ENCODE assay signal across 8 mouse cellular contexts in genomic region chr1:59765279-59765678, GRCm38 (mm10). TPM values are rescaled to one million over a fixed set of nuclear protein-coding genes. Genes with fewer than 3 reads are reported as not detected.
A peak's percentile ranks its signal among the peaks of the same experiment; 100 is the strongest.
DNase-seq lines count a peak whose midpoint lies in the region; ATAC-seq and TF ChIP-seq lines count a peak whose summit lies in the region.

No protein-coding gene starts in this region.

- H3K36me3 ChIP-seq in liver, adult 2 months (ENCODE audit: control insufficient read depth, insufficient read depth, low read length), result no peaks in the 10 kb centered on the region
- peaks cover 23% of the 10 kb centered on the region for H3K36me3 ChIP-seq in forebrain, embryonic 10.5 days (replicated peaks)
- H3K36me3 ChIP-seq in limb, embryonic 10.5 days, result peaks cover 21% of the 10 kb centered on the region
- H3K36me3 ChIP-seq in neural tube, embryonic 14.5 days (ENCODE audit: control insufficient read depth, insufficient read depth, low read length), result no peaks in the 10 kb centered on the region

- H3K9me3 ChIP-seq in forebrain, embryonic 10.5 days, result no peaks in the 10 kb centered on the region
- H3K9me3 ChIP-seq in limb, embryonic 10.5 days (replicated peaks), result no peaks in the 10 kb centered on the region
- no peaks in the 10 kb centered on the region for H3K9me3 ChIP-seq in neural tube, embryonic 14.5 days (ENCODE audit: control insufficient read depth, low read length)

- no peak overlapping the region for H3K27ac ChIP-seq in liver, adult 2 months (replicated peaks; ENCODE audit: insufficient read depth, low read depth, low read length)
- H3K27ac ChIP-seq in forebrain, embryonic 10.5 days, result no peak overlapping the region
- H3K27ac ChIP-seq in limb, embryonic 10.5 days, result no peak overlapping the region
- H3K27ac ChIP-seq in neural tube, embryonic 14.5 days (ENCODE audit: low read depth, low read length), result no peak overlapping the region

- peaks cover 8% of the 10 kb centered on the region; the same call in 1 of the 2 replicates for H3K79me2 ChIP-seq in liver, adult 2 months (ENCODE audit: control insufficient read depth, insufficient read depth, low read length)

- ATAC-seq in neural tube, embryonic 14.5 days (ENCODE audit: low read depth), result no peak

- no peak overlapping the region for H3K9ac ChIP-seq in liver, adult 2 months (ENCODE audit: low read depth, low read length)
- no peak overlapping the region; the same call in 1 of the 2 replicates for H3K9ac ChIP-seq in neural tube, embryonic 14.5 days (replicated peaks; ENCODE audit: low read depth, low read length)

- H3K27me3 ChIP-seq in liver, adult 2 months (ENCODE audit: control insufficient read depth, insufficient read depth, low read length), result no peaks in the 10 kb centered on the region
- H3K27me3 ChIP-seq in forebrain, embryonic 10.5 days (ENCODE audit: poor library complexity, severe bottlenecking), result no peaks in the 10 kb centered on the region
- no peaks in the 10 kb centered on the region for H3K27me3 ChIP-seq in limb, embryonic 10.5 days (ENCODE audit: low read depth, poor library complexity, severe bottlenecking)
- H3K27me3 ChIP-seq in neural tube, embryonic 14.5 days (ENCODE audit: control insufficient read depth, insufficient read depth, low read length), result no peaks in the 10 kb centered on the region

- H3K4me2 ChIP-seq in neural tube, embryonic 14.5 days (ENCODE audit: low read depth, low read length), result peak overlapping the region; percentile 87

- DNase-seq in liver, adult 2 months (ENCODE audit: extremely low read depth, low read depth, low spot score), result peak; percentile 15
- no peak for DNase-seq in liver
- no peak for DNase-seq in forebrain, embryonic 10.5 days (ENCODE audit: extremely low spot score, low spot score)
- no peak for DNase-seq in limb, embryonic 10.5 days (ENCODE audit: low spot score)
- no peak for DNase-seq in retina, embryonic 14.5 days (ENCODE audit: low spot score)
- no peak for DNase-seq in ovary, adult 18-20 months (ENCODE audit: low spot score)
- no peak for DNase-seq in right cerebral cortex, adult 18-20 months

- peak overlapping the region; percentile 76; the same call in 1 of the 2 replicates for H3K4me3 ChIP-seq in liver, adult 2 months (ENCODE audit: insufficient read depth, low read depth, low read length)
- H3K4me3 ChIP-seq in forebrain, embryonic 10.5 days, result peak overlapping the region; percentile 77
- H3K4me3 ChIP-seq in limb, embryonic 10.5 days, result peak overlapping the region; percentile 90
- H3K4me3 ChIP-seq in neural tube, embryonic 14.5 days (ENCODE audit: low read depth, low read length), result peak overlapping the region; percentile 93

- TF ChIP-seq CTCF in liver, adult 2 months (IDR thresholded peaks at IDR 0.05; ENCODE audit: low read depth, low read length), result no peak

- 13% methylated on average over 4 of the region's 4 CpGs for WGBS in liver, adult 2 months
- 9% methylated on average over 4 of the region's 4 CpGs for WGBS in forebrain, embryonic 10.5 days
- 6% methylated on average over 4 of the region's 4 CpGs for WGBS in limb, embryonic 10.5 days
- 3% methylated on average over 4 of the region's 4 CpGs for WGBS in neural tube, embryonic 14.5 days

- H3K4me1 ChIP-seq in liver, adult 2 months (ENCODE audit: control insufficient read depth, insufficient read depth, low read length), result peaks cover 4% of the 10 kb centered on the region; the same call in 1 of the 2 replicates
- peaks cover 44% of the 10 kb centered on the region for H3K4me1 ChIP-seq in forebrain, embryonic 10.5 days
- H3K4me1 ChIP-seq in limb, embryonic 10.5 days, result peaks cover 18% of the 10 kb centered on the region
- H3K4me1 ChIP-seq in neural tube, embryonic 14.5 days (ENCODE audit: control insufficient read depth, insufficient read depth, low read length), result peaks cover 20% of the 10 kb centered on the region

- TF ChIP-seq POLR2A in liver, adult 2 months (IDR thresholded peaks at IDR 0.05; ENCODE audit: extremely low read depth, insufficient read depth, low read length), result no peak

RNA-seq across cellular contexts. Expression of gene Bmpr2, which starts 2.1 kb away (rescaled TPM):
- 16.2 and 16.6 TPM in 2 replicates for total RNA-seq in liver, adult 2 months (2014; rRNA removed)
- 2.5 and 2.6 TPM in 2 replicates for polyA plus RNA-seq in liver, adult 2 months (2012; rRNA removed)
- 5.4 and 5.9 TPM in 2 replicates for polyA plus RNA-seq in forebrain, embryonic 10.5 days (2016; fragmentation: Nextera tagmentation; extraction: Ambion mirVana)
- 5.1 and 8.0 TPM in 2 replicates for polyA plus RNA-seq in limb, embryonic 10.5 days (2016; fragmentation: Nextera tagmentation; extraction: Ambion mirVana)
- polyA plus RNA-seq in neural tube, embryonic 14.5 days (2014; fragmentation: Nextera tagmentation; extraction: Ambion mirVana), result 20.6 and 21.6 TPM in 2 replicates
